Mouse (Mus musculus): ENCODE measurements around the gene Pmm1. TPM values are rescaled to one million over a fixed set of nuclear protein-coding genes. Genes with fewer than 3 reads are reported as not detected.
"Not testable (repeated sequence)": the region's sequence is repeated elsewhere in the genome, so short reads cannot be mapped to it uniquely, and the experiment has no call there.

The Pmm1 gene
- polyA plus RNA-seq (2015; fragmentation: Nextera tagmentation; extraction: Ambion mirVana), result 28.8 and 35.3 TPM in 2 replicates

- no peaks in the 10 kb centered on the region for H3K27me3 ChIP-seq
- peak; percentile 98 for ATAC-seq (replicated peaks; ENCODE audit: low FRiP score)
- under 1% methylated on average over 77 of the region's 77 CpGs for WGBS
- H3K4me3 ChIP-seq (replicated peaks), result peak within 1 kb of the TSS; percentile 71
- H3K36me3 ChIP-seq, result no peaks in the 10 kb centered on the region; the same call in 1 of the 2 replicates
- no peaks in the 10 kb centered on the region for H3K9me3 ChIP-seq (replicated peaks)
- H3K27ac ChIP-seq, result peak within 1 kb of the TSS; percentile 88
- H3K4me2 ChIP-seq, result peak within 1 kb of the TSS; percentile 96
- H3K4me1 ChIP-seq, result peaks cover 13% of the 10 kb centered on the region; the same call in 1 of the 2 replicates
- H3K9ac ChIP-seq, result peak within 1 kb of the TSS; percentile 81
Observed at GRCm38 (mm10) chr15:81960171-81961077, at the start of gene Pmm1. Gene Pmm1 (minus strand): TSS chr15:81960930.

DNA sequence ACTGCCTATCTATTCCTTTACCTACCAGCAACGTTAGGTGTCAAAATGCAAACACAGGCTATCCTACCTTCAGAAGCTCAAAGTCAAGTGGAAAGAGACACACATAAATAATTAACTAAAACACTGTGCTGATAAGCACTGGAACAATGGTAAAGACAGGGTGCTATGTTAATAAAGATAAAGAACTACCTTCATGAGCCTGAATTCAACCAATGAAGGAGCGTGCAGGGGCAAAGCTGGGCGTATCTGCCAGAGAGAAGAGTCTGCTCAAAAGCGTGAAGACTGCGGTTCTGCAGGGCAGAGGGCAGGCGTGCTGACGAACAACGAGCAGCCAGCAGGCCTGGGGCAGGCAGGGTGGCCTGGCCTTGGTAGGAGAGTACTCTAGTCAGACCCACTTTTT is 43.5 kb upstream of the Pmm1 start:
- WGBS, result 79% methylated on average over 8 of the region's 8 CpGs
- ATAC-seq (replicated peaks; ENCODE audit: low FRiP score), result no peak
- no peaks in the 10 kb centered on the region for H3K9me3 ChIP-seq (replicated peaks)

DNA sequence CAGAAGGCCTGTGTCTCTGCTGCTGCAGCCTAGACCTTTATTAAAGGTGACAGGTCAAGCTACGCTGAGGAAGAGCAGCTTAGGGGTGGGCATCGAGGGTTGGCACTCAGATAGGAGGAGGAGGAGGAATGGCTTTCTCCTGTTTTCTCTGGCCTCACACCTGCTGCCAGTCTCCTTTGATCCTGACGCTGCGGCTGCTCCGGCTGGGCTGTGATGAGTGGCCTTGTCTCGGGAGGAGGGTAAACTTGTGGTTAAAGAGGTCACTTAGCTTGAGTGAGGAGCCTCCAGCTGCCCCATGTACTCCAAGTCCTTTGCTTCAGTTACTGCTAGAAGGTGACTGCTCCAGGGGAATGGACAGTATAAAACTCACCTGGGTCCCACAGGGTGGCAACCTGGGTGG is 33.3 kb upstream of the Pmm1 start:
- WGBS, result 61% methylated on average over 6 of the region's 6 CpGs
- Histone ChIP-seq H3K4me1 (peaks cover 6% of the 10 kb centered on the region; the same call in 1 of the 2 replicates), H3K27ac (no peak overlapping the region), H3K27me3 (no peaks in the 10 kb centered on the region), H3K4me2 (no peak overlapping the region), H3K4me3 (replicated peaks) (no peak overlapping the region), H3K36me3 (peaks cover 58% of the 10 kb centered on the region), H3K9ac (no peak overlapping the region), H3K9me3 (replicated peaks) (no peaks in the 10 kb centered on the region)
- no peak for ATAC-seq (replicated peaks; ENCODE audit: low FRiP score)

More for the DNA sequence above, 43.5 kb upstream of the Pmm1 start:
- no peaks in the 10 kb centered on the region for H3K4me1 ChIP-seq
- H3K4me2 ChIP-seq, result no peak overlapping the region
- no peak overlapping the region for H3K27ac ChIP-seq
- no peaks in the 10 kb centered on the region for H3K27me3 ChIP-seq
- H3K4me3 ChIP-seq (replicated peaks), result no peak overlapping the region
- peaks cover 35% of the 10 kb centered on the region for H3K36me3 ChIP-seq
- H3K9ac ChIP-seq, result no peak overlapping the region

GRCm38 (mm10) chr15:81990549-81990948 is 29.8 kb upstream of the Pmm1 start:
- no peaks in the 10 kb centered on the region for H3K27me3 ChIP-seq
- peaks cover 26% of the 10 kb centered on the region for H3K36me3 ChIP-seq
- H3K4me3 ChIP-seq (replicated peaks), result no peak overlapping the region
- H3K4me1 ChIP-seq, result peaks cover 6% of the 10 kb centered on the region; the same call in 1 of the 2 replicates
- H3K9me3 ChIP-seq (replicated peaks), result no peaks in the 10 kb centered on the region
- no peak overlapping the region for H3K4me2 ChIP-seq
- no peak overlapping the region for H3K27ac ChIP-seq
- ATAC-seq (replicated peaks; ENCODE audit: low FRiP score), result 0 out of 2 replicates have a peak, but pooled peaks have one; percentile 40
- H3K9ac ChIP-seq, result no peak overlapping the region
- 50% methylated on average over 7 of the region's 7 CpGs for WGBS

DNA sequence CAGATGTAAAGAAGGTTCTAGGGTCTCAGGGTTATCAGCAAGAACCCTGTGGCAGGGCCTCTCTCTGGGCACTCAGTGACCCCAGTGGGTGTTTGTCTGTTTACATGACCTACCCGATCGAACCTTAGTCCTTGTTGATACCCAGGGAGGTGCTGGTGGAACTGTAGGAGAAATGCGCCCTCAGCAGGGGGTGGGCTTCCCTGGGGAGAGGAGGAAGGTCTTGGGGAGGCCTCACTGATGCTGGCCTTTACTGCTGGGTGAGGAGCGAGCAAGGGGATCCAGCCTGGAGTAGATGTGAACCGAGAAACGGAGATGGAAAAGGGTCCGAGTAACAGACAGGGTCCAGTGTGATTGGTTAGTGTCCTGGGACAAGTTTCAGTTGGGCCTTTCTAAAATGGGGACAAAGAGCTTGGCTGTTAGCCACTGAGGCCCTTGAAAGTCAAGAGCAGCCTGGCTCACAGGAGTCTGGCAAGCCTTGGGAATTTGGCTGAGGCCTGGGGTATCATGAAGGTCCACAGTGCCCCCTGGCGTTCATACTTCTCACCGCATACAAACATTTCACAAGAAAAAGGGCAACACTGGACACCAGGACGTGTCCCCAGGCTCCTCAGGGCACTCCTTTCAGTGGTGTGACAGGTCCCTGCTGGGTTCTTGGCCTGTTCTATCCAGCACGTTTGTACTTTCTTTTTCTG is 28.8 kb upstream of the Pmm1 start:
- Histone ChIP-seq H3K27ac (no peak overlapping the region), H3K9ac (no peak overlapping the region), H3K9me3 (replicated peaks) (no peaks in the 10 kb centered on the region), H3K36me3 (peaks cover 15% of the 10 kb centered on the region), H3K4me1 (peaks cover 6% of the 10 kb centered on the region; the same call in 1 of the 2 replicates), H3K4me2 (no peak overlapping the region), H3K27me3 (no peaks in the 10 kb centered on the region), H3K4me3 (replicated peaks) (no peak overlapping the region)
- 46% methylated on average over 11 of the region's 11 CpGs for WGBS
- 0 out of 2 replicates have a peak, but pooled peaks have one; percentile 47 for ATAC-seq (replicated peaks; ENCODE audit: low FRiP score)

DNA sequence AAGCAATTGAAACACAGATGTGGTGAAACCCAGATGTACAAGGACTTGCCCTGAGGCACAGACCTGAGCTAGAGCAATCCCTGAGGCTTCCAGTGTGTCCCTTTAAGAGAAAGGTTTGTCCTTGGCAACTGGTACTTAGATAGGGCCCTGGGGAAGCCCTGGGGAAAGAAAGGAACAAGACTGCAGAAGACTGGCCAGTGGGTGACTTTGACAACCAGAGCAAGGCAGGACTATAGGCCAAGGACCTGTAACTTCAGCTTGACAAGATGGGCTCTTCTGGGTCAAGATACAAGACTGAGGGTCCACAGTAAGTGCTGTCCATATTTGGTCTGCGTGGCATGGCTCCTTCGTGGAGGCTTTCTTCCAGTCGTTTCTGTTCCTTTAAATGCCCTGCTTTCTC is 26.9 kb upstream of the Pmm1 start, which contains the start of gene Xrcc6:
Xrcc6 (plus strand) TSS at position 190 of the 400 bp plus-strand sequence.
- no peak within 1 kb of the TSS for H3K4me3 ChIP-seq (replicated peaks)
- H3K27me3 ChIP-seq, result no peaks in the 10 kb centered on the region
- H3K36me3 ChIP-seq, result no peaks in the 10 kb centered on the region
- H3K27ac ChIP-seq, result no peak within 1 kb of the TSS
- no peak for ATAC-seq (replicated peaks; ENCODE audit: low FRiP score)
- no peaks in the 10 kb centered on the region for H3K9me3 ChIP-seq (replicated peaks)
- H3K9ac ChIP-seq, result no peak within 1 kb of the TSS
- no peak within 1 kb of the TSS for H3K4me2 ChIP-seq
- peaks cover 6% of the 10 kb centered on the region; the same call in 1 of the 2 replicates for H3K4me1 ChIP-seq
- 83% methylated on average over 3 of the region's 3 CpGs for WGBS

- H3K4me3 ChIP-seq (replicated peaks), result no peak overlapping the region
- H3K4me2 ChIP-seq, result no peak overlapping the region
- H3K27me3 ChIP-seq, result no peaks in the 10 kb centered on the region
- H3K36me3 ChIP-seq, result no peaks in the 10 kb centered on the region
- H3K4me1 ChIP-seq, result 0 out of 2 replicates have a peak, but pooled peaks cover 3% of the 10 kb centered on the region
- H3K9me3 ChIP-seq (replicated peaks), result no peaks in the 10 kb centered on the region
- ATAC-seq (replicated peaks; ENCODE audit: low FRiP score), result no peak
- no peak overlapping the region for H3K27ac ChIP-seq
- no peak overlapping the region for H3K9ac ChIP-seq
- 54% methylated on average over 2 of the region's 2 CpGs for WGBS
Observed at GRCm38 (mm10) chr15:81985267-81986161, 24.8 kb upstream of the Pmm1 start.

GRCm38 (mm10) chr15:81982173-81982572 is 21.4 kb upstream of the Pmm1 start:
- no peak overlapping the region for H3K27ac ChIP-seq
- H3K36me3 ChIP-seq, result no peaks in the 10 kb centered on the region
- no peaks in the 10 kb centered on the region for H3K9me3 ChIP-seq (replicated peaks)
- 56% methylated on average over 1 of the region's 1 CpGs for WGBS
- H3K4me2 ChIP-seq, result no peak overlapping the region
- H3K27me3 ChIP-seq, result no peaks in the 10 kb centered on the region
- no peak overlapping the region for H3K9ac ChIP-seq
- no peak for ATAC-seq (replicated peaks; ENCODE audit: low FRiP score)
- no peaks in the 10 kb centered on the region for H3K4me1 ChIP-seq
- H3K4me3 ChIP-seq (replicated peaks), result no peak overlapping the region

GRCm38 (mm10) chr15:81980321-81980720 is 19.6 kb upstream of the Pmm1 start, which contains the start of gene 1700029P11Rik:
Gene 1700029P11Rik (plus strand): TSS chr15:81980540.
- Histone ChIP-seq H3K9ac (no peak within 1 kb of the TSS), H3K4me3 (replicated peaks) (no peak within 1 kb of the TSS), H3K27ac (no peak within 1 kb of the TSS), H3K4me2 (no peak within 1 kb of the TSS), H3K4me1 (no peaks in the 10 kb centered on the region), H3K36me3 (no peaks in the 10 kb centered on the region), H3K9me3 (replicated peaks) (no peaks in the 10 kb centered on the region), H3K27me3 (no peaks in the 10 kb centered on the region)
- no peak for ATAC-seq (replicated peaks; ENCODE audit: low FRiP score)
- 95% methylated on average over 23 of the region's 23 CpGs for WGBS

DNA sequence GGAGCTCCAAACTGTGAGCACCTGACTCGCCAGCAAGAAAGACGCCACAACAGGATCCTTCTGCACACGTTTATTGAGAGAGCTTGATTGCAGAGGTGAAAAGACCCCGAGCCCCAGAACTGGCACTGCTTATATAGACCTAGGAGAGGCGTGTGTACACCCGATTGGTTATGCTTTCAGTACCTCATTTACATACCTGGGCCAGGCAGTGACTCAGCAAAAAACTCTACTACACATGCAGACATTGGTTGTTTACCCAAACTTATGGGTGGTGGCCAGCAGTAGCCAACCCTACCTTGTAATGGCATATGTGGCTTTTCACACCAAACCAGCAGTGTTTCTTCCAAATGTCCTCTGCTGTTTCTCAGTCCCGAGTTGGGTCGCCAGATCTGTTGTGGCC is 14.4 kb upstream of the Pmm1 start:
- not testable (repeated sequence) for H3K36me3 ChIP-seq; H3K9ac ChIP-seq; H3K4me1 ChIP-seq; H3K9me3 ChIP-seq (replicated peaks); H3K27me3 ChIP-seq; H3K27ac ChIP-seq; H3K4me3 ChIP-seq (replicated peaks); ATAC-seq (replicated peaks; ENCODE audit: low FRiP score); H3K4me2 ChIP-seq
- 94% methylated on average over 8 of the region's 8 CpGs for WGBS

DNA sequence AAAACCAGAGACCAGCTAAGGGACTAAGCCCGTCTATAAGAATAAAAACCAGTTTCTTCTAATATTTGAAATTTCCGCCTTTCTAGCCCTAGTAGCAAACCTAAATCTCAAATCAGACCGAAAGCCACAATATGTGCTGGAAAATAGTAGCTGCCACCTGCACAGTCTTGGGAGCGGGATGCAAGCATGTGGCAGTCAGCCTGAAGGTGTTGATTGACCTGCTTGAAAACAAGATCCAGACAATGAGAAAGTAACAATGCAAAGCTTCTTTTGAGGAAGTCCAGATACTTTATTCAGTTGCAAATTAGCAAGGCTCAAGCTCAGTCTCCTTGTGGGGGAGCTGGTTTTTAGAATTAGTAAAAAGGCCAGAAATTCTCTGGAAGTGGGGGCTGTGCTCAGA is 9.8 kb upstream of the Pmm1 start:
- H3K27me3 ChIP-seq; H3K4me3 ChIP-seq (replicated peaks); H3K36me3 ChIP-seq; H3K9ac ChIP-seq; H3K9me3 ChIP-seq (replicated peaks); H3K4me2 ChIP-seq; H3K4me1 ChIP-seq; H3K27ac ChIP-seq; ATAC-seq (replicated peaks; ENCODE audit: low FRiP score): not testable (repeated sequence)
- WGBS, result 95% methylated on average over 4 of the region's 4 CpGs

Data from kidney, embryonic 15.5 days (tissue).